Mouse (Mus musculus): ENCODE data around the gene Lrpprc.
"Not testable (repeated sequence)": the region's sequence is repeated elsewhere in the genome, so short reads cannot be mapped to it uniquely, and the experiment has no call there.

Gene Lrpprc

DNA sequence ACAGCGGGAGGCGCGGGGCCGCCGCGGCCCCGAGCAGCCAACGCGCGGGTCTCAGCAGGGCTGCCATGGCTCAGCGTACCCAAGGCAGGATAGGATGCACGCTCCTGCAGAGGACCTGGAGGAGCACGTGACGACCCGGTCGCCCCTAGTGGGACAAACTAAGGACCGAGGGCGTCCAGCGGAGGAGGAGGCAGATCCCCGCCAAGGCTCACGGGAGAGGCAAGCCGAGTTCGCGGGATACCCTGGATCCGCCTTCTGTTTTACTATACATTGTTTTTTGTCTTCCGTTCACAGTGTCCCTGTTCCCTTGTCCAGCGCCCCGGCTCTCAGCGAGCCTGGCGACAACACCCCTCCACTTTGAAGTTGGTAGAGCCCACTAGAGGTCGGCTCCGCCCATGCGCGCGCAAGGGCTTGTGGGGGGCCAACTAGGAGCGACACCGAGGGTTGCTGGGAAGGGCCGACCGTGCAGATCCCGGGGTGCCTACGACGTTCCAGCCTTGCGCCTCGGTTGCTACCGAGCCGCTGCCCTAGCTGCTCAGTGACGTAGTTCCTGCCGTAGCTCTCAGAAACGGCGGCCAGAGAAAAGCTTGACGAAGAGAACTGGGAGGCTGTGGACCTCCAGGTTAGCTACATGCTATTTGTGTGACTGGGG, at the start of gene Lrpprc:
Gene Lrpprc, minus strand, starts transcription at position 343 of the 652 bp plus-strand sequence.
- peak; percentile 96 for DNase-seq (ENCODE audit: low spot score in 2 of 2)

DNA sequence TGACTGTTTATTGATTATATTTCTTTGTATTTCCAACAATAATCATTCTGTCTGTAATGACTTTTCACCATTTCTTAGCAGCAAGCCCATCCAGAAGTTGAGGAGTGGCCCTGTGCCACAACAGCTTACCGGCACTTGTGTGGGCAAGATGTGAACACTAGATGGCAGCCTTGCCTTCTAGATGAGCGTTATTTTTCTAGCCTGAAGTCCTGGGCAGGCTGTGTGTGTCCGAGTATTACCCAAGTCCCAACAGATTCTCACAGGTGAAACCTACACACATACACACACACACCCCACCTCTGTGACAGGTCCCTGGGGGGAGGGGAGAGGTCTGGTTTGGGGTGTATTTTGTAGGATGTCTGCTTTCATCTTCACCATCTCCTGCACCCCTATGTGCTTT, 47.2 kb upstream of the Lrpprc start:
- peak; percentile 76 to 83 for DNase-seq (ENCODE audit: low spot score in 2 of 2)

DNA sequence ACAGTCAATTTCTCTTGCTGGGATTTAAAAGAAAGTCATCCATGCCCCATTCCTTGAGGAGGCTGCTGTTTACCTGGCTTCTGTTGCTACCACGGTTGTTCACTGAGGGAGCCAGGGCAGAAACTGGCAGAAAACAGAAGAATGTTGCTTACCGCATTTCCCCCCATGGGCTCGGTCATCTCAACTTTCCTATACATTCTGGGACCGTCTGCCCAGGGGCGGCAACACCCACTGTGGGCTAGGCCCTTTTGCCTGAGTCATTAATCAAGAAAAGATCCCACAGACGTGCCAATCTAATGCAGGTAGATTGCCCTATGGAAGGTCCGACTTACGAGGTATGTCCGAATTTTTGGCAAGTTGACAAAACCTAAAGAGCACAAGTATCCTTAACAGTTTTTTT, 44.7 kb upstream of the Lrpprc start:
- DNase-seq (ENCODE audit: low spot score in 2 of 2) = no peak

DNA sequence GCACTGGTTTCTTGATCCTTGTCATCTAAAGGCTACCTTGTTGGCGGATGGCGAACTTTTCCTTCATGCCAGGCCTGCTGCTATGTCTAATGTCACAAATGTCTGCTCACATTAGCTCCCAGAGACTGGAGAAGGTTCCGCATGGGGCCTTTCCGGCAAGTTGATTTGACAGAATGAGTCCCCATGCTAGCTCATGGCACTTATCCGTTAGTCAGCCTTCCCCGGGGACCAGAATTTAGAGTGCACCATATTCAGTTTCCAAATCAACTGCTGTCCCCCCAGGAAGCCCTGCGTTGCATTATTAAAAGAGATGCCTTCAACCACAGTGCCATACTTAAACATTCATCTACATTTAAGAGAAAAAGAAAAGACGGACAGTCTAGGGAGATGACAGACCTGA, 41.8 kb upstream of the Lrpprc start:
- DNase-seq (ENCODE audit: low spot score in 2 of 2) = no peak

DNA sequence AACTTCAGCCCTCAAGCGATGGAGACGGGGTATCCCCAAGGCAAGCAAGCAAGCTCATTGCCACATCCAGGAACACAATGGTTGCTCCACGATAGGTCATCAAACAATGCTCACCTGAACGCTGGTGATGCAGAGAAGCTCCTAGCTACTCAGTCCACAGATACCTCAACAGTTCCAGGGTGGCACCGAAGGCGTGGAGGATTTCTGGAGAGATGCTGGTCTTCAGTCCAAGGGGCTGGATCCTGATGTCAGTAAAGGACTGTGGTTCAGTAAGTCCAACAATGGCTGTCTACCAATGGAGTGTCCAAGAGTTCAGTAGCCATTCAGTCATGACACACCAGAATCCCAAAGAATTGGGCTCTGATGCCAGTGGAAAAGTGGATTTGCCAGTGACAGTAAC, 37.7 kb upstream of the Lrpprc start:
- no peak for DNase-seq (ENCODE audit: low spot score in 2 of 2)

DNA sequence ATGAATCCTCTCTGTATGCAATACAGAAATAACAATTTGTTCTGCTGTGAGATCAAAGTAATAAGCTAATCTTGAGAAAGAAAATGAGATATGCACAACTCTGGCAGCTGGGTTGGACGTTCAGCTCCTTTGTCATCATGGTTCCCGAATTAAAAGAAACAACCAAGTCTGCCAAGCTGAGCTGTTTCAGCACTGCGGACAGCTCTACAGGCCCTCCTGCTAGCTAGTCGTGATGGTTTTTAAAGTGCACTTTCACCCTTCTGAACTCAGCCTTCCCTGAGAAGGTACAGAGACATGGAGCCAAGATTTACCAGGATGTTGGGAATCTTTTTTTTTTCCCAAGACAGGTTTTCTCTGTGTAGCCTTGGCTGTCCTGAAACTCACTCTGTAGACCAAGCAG, 30.0 kb upstream of the Lrpprc start:
- DNase-seq (ENCODE audit: low spot score in 2 of 2) = no peak

DNA sequence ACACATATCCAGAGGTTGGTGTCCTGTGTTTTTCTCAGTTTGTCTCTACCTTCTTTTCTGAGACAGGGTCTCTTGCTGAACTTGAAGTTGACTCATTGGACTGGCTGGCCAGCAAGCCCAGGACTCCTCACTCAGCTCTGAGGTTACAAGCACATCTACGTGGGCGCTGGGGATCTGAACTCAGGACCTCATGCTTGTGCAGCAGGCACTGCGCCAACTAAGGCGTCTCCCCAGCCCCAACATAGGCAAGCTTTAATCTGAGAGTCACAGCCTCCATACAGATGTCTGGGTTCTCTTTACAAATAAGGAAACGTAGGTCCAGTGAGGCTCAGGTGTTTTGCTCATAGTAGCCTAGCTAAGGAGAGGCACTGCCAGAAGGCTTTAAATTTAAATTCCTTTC, 27.8 kb upstream of the Lrpprc start:
- DNase-seq (ENCODE audit: low spot score in 2 of 2) = no peak

DNA sequence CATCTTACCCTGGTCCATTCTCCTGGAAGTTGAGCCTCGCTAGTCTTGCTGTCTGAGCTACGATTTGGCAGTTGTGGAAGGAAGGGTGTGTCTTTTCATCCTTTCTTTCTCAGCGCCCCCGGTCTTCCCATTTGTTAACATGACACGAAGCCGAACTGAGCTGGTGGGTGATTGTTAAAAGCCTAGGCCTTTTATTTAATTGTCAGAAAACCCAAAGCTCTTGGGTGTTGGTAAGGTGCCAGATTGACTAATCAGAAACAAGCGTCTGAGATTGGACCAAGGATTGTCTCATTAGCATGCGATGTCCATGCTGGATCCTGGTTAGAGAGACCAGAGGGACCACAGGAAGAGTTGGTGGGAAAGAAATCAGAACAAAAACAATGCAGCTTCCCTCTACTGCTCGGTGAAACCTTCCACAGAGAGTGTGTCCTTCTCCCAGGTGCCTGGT, 25.4 kb upstream of the Lrpprc start:
- DNase-seq (ENCODE audit: low spot score in 2 of 2) = peak in 1 of 2 experiments; percentile 39

DNA sequence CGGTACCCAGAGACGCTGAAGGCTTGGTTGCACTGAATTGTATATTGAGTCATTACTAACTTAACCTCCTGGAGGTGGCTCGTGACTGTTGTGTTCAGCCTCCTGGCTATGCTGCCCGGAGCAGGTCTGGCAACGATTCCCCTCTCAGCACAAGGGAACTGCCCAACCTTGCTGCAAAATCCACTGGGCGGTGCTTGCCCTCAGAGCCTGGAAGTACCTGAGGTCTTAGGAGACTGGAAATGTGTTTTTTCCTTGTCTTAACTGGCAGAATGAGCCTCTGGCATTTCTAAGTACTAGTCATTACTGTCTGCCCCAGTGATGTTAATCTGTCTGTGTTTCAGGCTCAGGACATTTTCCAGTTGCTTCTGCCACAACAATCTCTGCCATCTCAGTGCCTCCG, 24.3 kb upstream of the Lrpprc start:
- no peak for DNase-seq (ENCODE audit: low spot score in 2 of 2)

DNA sequence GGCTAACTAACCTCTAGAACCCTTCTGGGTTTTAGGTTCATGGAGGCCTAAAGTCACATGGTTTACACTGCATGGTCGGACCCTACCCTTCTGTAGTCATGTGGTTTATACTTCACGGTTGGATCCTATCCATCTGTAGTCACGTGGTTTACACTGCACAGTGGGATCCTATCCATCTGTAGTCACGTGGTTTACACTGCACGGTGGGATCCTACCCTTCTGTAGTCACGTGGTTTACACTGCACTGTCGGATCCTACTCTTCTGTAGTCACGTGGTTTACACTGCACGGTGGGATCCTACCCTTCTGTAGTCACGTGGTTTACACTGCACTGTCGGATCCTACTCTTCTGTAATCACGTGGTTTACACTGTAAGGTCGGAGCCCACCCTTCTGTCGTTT, 23.6 kb upstream of the Lrpprc start:
- DNase-seq (ENCODE audit: low spot score in 2 of 2) = not testable (repeated sequence)

DNA sequence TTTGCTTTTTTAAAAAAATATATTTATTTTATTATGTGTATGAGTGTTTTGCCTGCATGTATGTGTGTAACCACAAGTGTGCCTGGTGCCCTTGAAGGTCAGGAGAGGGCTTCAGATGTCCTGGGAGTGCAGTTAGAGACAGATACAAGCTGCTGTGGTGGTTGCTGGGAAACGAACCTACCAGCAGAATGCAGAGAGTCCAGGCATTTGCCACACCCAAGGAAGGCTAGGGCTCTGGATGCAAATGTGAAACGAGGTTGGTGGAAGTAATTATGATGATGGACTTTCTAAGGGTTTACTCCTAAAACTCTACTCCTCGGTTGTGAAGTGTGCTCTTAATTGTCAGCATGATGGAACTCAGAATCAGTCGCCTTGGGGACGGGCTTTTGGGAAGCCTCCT, 1.4 kb upstream of the Lrpprc start:
- DNase-seq (ENCODE audit: low spot score in 2 of 2) = no peak

DNA sequence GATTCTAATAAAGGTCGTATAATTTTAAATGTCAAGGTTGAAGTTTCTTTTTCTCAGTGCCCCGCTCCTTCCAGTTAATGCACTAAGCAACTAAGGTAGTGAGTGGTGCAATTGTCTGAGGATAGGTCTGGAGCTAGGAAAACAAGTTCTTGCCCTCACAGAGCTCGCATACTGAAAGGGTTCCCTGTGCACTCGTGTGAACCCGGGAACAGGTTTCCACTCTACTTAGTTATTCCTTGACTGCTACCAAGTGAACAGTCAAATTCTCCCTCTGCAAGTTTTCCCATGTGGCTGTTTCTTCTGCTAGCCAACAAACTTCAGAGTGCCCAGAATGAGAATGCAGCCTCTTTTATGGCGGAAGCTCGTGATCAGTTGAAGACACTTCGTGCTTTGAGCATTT, 567 bp upstream of the Lrpprc start:
- DNase-seq (ENCODE audit: low spot score in 2 of 2) = peak in 1 of 2 experiments; percentile 30

DNA sequence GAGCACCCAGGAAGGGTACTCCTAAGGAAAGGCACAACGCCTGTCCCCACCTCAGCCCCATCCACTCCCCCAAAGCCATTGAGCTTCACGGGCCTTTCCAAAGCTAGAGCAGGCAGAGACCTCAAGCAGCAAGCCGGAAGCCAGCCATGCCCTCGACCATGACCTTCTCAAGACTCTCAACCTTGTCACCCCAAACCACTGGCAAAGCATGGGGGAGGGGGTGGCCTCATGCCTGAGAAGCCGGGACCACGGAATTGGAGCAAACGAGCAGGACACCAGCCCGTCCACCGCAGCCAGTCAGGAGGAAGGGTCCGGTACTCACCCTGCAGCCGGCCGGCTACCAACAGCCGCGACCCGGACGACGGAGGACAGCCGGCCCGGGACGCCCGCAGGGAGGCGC, 546 bp downstream of the Lrpprc start:
- DNase-seq (ENCODE audit: low spot score in 2 of 2) = peak in 1 of 2 experiments; percentile 45

DNA sequence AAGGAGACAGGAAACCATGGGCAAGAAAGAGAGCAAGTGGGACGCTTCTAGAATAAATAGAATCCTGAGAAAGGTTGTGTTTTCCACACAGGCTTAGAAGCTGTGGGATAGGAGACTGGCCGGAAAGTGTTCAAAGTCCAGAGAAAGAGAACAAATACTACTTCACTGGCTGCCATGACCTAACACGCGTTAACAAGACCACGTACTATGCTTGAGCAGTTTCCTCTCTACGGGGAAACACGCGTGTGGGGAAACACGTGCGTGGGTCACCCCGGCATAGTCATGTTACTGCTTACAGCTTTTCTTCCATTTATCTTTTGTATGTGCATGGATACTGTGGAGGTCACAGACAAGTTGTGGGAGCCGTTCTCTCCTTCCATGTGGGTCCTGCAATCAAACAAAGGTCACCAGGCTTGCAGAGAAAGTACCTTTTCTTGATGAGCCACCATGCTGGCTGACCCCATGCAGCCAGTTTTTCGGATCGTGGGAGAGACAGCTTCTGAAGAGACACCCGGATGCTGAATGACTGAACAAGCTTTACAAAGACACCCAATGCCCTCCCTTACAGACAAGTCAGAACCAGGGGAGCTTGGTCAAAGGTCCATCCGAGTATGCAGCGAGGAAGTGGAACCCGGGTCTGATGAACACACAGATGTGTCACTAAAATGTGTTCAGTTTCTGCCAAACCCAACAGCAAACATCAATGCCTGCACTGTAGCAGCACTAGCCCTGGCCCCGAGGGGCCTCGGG, 2.0 kb downstream of the Lrpprc start:
- DNase-seq (ENCODE audit: low spot score in 2 of 2) = no peak

DNA sequence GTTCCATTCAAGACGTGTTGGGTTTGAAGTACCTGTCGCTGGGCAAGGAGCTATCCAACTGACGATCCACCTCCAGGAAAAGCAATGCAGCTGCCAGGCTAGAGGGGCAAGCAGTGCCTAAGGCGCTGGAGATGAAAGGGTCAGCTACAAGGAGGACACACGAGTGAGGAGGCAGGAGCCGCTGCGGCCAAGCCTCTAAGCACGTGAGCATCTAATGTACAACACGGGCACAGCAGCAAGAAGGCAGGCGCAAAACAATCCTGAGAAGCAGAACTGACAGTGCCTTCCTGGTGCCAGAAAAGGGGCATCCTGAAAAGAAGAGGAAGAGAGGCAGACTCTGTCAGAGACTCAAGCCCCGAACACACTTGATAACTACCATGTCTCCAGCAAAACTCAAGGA, 3.1 kb downstream of the Lrpprc start:
- DNase-seq (ENCODE audit: low spot score in 2 of 2) = peak in 1 of 2 experiments; percentile 33

DNA sequence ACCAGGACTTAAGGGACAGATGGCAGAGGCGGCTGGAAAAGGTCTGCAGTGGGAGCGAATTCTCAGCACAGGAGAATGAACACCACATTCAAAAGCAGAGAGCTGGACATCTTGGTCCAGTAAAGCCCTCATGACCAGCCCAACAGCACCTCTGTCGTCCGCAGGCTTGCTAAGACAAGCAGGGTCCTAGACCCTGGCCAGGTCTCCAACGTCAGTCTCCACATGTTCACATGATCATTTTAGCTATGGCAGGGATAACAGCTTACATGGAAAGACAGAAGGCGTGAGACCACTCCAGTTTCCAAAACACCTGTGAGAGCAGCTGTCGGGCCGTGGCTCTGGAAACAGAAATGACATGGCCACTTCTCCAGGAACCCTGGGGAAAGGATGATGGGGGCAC, 3.7 kb downstream of the Lrpprc start:
- DNase-seq (ENCODE audit: low spot score in 2 of 2) = no peak

DNA sequence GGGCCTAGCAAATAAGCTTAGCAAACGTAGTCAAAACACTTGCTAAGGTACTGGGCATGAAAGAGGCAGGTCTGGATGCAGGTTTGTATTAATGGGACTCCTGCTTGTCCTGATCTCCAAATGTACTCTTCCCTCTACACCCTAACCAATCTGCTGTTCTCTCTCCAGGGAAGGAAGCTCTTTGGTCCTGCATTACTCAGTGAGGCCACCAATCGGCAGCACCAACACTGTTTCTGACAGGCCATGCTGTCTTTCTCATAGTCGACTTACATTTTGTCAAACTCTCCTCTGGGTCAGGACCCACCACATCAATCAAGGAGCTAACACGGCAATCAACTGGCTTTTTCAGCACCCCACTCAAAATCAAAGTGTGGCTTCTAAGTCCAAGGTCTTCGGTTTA, 5.4 kb downstream of the Lrpprc start:
- no peak for DNase-seq (ENCODE audit: low spot score in 2 of 2)

DNA sequence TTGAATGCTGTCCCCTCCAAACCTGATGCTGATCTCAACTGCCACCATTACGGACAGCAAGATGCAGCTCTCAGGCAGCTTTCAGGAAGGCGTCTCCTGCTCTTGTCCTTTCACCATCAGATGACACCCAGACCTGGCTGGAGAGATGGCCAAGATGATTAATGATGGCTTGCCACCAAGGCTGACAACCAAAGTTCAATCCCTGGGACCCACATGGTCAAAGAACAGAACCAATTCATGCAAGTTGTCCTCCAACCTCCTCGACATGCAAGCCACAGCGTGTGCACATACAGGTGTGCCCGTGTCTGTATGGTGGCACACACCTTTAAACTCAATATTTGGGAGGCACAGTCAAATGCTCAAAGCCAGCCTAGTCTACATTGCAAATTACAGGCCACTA, 7.1 kb downstream of the Lrpprc start:
- DNase-seq (ENCODE audit: low spot score in 2 of 2) = no peak

DNA sequence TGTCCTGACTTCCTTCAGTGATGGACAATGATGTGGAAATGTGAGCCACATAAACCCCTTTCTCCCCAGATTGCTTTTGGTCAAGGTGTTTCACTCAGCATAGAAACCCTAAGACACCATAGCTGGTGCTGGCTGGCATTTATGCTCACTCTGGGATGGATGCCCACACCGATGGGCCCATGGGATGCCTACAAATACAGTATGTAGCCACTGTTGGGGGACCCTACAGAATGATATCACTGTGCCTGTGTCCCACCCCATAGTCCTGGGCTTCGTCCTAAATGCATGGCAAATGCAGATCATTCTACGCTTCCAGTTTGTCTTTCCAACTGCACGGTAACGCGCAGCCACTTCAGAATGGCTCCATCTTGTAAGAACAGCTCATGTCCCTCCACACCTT, 10.3 kb downstream of the Lrpprc start:
- DNase-seq (ENCODE audit: low spot score in 2 of 2) = no peak

DNA sequence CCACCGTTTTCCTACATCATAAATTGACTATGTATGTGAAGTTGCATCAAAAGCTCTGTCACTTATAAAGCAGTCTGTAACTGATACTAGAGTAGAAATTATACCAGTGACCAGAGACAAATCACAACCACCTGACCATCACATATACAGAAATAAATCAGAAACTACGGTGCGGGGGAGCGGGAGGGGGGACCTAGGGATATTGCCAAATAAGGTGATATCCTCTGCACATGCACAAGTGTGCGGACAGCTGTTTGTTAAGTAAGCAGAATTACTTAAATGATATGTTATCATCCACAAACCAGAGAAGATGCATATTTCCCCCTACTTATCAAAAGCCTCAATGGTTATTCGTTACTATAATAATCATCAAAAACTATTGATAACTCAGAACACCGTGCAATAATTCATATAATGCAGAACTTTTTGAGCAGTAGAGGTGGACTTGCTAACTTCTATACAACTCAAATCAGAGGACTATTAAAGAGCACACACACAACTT, 12.1 kb downstream of the Lrpprc start:
- DNase-seq (ENCODE audit: low spot score in 2 of 2) = no peak

DNA sequence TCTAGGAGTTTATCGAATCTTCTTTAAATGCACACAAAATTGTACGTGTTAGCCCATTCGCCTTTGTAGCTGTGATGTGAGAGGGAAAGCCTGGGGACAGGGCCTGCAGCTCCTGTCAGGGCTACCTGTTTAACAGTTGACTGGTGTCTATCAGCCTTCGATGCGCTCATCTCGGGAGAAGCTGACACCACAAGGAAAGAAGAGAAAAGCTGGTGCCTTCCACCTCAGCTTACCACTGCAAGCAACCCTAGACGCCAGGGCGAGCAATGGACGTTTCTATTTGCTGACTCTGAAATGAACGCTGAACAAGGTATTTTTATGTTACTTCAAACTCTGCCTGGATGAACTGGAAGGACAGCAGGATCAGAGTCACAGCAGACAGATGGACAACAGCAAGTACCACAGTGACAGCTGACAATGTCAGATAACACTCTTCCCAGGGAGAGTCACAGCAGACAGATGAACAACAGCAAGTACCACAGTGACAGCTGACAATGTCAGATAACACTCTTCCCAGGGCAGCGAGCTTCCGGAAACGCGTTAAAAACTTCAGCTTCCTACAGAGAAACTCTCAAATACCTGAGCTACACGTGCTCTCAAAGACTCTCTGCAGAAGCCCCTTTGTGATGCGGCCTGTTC, 14.1 kb downstream of the Lrpprc start:
- DNase-seq (ENCODE audit: low spot score in 2 of 2) = no peak

DNA sequence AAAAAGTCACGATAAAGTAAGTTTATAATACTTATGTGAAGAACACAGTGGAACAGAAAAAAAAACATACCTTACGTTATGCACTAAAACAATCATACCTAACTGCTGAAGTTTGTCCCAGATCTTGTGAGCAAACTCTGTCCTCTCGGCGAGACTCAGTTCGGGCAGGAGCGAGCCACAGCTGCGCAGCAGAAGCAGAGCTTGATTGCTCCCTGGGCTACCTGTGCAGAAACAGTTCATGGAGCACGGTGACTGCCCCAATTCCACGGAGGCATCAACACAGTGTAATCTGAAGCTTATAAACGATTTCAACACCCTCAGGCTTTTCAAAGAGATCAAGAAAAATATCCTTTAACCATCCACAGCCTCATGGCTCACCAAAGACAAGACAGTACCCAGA, 15.3 kb downstream of the Lrpprc start:
- no peak for DNase-seq (ENCODE audit: low spot score in 2 of 2)

DNA sequence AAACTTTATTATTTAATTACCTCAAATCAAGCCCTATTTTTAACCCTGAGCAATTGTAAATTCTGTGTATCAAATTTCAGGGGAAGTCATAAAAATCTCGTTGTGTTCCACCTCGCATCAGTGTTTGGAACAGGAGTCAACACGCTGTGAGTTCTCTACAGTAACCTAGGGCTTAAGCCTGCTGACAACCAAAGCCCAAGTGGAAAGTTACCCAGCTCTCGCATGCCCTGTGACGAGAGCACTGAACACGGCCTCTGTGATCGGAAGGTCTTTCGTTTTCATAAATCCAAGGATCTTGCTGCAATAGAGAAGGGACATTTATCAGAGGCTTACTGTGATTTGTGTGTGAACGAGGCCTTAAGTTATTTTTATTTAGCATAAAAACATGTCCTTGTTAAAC, 18.7 kb downstream of the Lrpprc start:
- DNase-seq (ENCODE audit: low spot score in 2 of 2) = no peak

All from right cerebral cortex, postnatal 10 days (tissue).